Mouse (Mus musculus) gastrocnemius, postnatal 4 days (tissue): ENCODE results near the gene Nudt14. TPM values are rescaled to one million over a fixed set of nuclear protein-coding genes. Genes with fewer than 3 reads are reported as not detected.

Experiments
- DNase-seq, 2 experiments: peaks; one replicate each; pipeline ENCODE4 v3.0.0; 2021 to 2022; ENCODE audit warnings: low spot score in 2 of 2, mixed read lengths in 2 of 2
- total RNA-seq, 2 experiments: library from RNA; stranded (reverse); gene quantifications; 2 replicates each; pipeline ENCODE4 v1.2.3; 2021

The Nudt14 gene
- total RNA-seq, 2 experiments from 2014 or later: 23.7 to 27.2 TPM

- DNase-seq: no peak
These were observed 8.8 kb upstream of the Nudt14 start for GRCm38 (mm10) chr12:112950761-112951129.

- DNase-seq: peak; percentile 77 to 87
These were observed 8.3 kb upstream of the Nudt14 start for GRCm38 (mm10) chr12:112950040-112950760.

GRCm38 (mm10) chr12:112947307-112947706 is 5.4 kb upstream of the Nudt14 start:
- DNase-seq: no peak

GRCm38 (mm10) chr12:112943669-112944068 is 1.7 kb upstream of the Nudt14 start:
- DNase-seq: no peak

- no peak for DNase-seq
These were observed 658 bp downstream of the Nudt14 start for GRCm38 (mm10) chr12:112941156-112941775.

GRCm38 (mm10) chr12:112940710-112941109 is 1.2 kb downstream of the Nudt14 start:
- no peak for DNase-seq

GRCm38 (mm10) chr12:112940238-112940637 is 1.7 kb downstream of the Nudt14 start:
- no peak for DNase-seq

- no peak for DNase-seq
These were observed 2.9 kb downstream of the Nudt14 start for GRCm38 (mm10) chr12:112938873-112939565.

GRCm38 (mm10) chr12:112938366-112938765 is 3.6 kb downstream of the Nudt14 start:
- no peak for DNase-seq

GRCm38 (mm10) chr12:112937906-112938305 is 4.0 kb downstream of the Nudt14 start:
- DNase-seq: peak in 1 of 2 experiments; percentile 61

GRCm38 (mm10) chr12:112932647-112933046 is 9.3 kb downstream of the Nudt14 start:
- no peak for DNase-seq

- DNase-seq: peak in 1 of 2 experiments; percentile 58
These were observed 12.2 kb downstream of the Nudt14 start, which contains the start of gene Jag2 for GRCm38 (mm10) chr12:112929562-112930352. Gene Jag2, minus strand, starts transcription at chr12:112929776.

GRCm38 (mm10) chr12:112928401-112929241 is 13.3 kb downstream of the Nudt14 start:
- no peak for DNase-seq

- DNase-seq: no peak
These were observed 14.7 kb downstream of the Nudt14 start for GRCm38 (mm10) chr12:112927265-112927664.

GRCm38 (mm10) chr12:112925950-112926349 is 16.0 kb downstream of the Nudt14 start:
- DNase-seq: no peak

GRCm38 (mm10) chr12:112922541-112922940 is 19.4 kb downstream of the Nudt14 start:
- no peak for DNase-seq

- no peak for DNase-seq
These were observed 20.4 kb downstream of the Nudt14 start for GRCm38 (mm10) chr12:112921518-112921917.

GRCm38 (mm10) chr12:112917906-112918305 is 24.0 kb downstream of the Nudt14 start:
- DNase-seq: no peak

GRCm38 (mm10) chr12:112917486-112917885 is 24.4 kb downstream of the Nudt14 start:
- no peak for DNase-seq

- DNase-seq: peak in 1 of 2 experiments; percentile 67
These were observed 25.1 kb downstream of the Nudt14 start for GRCm38 (mm10) chr12:112916698-112917400.
